Mouse (Mus musculus): ENCODE results near the gene Mettl13.

Mettl13 gene

DNA sequence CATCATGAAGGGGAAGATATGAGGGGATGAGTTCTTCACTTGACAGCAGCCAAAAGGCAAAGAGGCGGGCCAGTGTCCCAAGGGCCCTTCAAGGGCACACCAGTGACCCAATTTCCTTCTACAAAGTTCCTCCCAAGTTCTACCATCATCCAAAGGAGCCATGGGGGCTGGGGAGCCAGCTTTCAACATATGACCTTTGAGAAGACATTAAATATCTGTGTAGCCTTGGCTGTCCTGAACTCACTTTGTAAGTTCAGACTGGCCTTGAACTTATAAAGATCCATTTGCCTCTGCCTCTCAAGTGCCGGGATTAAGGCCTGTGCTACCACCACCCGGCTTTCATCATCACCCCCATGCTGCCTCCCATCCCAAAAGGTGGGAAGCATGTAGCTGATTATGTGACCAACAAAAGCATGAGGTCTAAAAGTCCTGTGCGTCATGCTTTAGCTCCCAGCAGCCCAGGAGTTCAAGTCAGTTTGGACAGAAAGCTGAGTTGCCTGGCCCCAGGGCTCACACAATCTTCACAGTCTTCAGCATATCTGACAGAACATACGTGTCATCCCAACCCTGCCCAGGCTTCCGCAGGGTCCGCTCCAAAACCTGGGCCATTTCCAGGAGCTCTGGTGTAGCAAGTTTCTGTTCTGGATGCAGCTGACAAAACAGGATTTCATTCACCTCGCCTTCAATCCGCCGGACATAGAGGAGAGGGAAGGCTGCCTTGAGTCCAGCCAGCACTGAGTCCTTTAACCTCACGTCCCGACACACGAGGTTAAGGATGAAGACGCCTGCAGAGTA lies 14.4 kb downstream of the Mettl13 start:
- DNase-seq (ENCODE audit: low read depth, low spot score) = no peak

DNA sequence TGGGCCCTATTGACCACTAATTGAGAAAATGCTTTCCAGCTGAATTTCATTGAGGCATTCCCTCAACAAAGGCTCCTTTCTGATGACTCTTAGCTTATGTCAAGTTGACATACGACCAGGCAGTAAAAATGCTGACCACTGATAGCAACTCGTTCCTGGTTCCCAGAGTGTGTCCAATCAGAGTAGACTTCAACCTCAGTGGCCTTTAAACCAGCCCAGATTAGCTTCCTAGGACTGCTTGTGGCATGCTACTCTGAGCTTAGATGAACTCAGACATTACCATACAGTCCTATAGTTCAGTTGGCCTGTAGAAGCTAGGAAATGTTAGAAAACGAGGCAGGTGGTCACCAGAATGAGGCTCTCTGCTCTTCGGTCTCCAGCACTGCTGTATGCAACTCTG lies 16.0 kb downstream of the Mettl13 start:
- DNase-seq (ENCODE audit: low read depth, low spot score) = no peak

DNA sequence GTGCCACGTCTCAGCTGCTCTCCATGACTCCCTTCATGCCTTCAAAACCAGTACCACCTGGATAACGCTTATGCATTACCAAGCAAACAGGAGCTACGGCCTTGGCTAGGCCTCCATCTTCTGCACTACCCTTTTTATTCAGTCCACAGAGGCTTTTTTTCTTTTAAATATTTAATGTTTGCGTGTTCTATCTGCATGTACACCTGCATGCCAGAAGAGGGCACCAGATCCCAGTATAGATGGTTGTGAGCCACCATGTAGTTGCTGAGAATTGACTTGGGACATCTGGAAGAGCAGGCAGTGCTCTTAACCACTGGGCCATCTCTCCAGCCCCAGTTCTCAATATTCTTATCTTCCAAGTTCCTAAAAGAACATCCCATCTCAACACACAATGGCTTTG lies 16.8 kb downstream of the Mettl13 start:
- DNase-seq (ENCODE audit: low read depth, low spot score) = no peak

DNA sequence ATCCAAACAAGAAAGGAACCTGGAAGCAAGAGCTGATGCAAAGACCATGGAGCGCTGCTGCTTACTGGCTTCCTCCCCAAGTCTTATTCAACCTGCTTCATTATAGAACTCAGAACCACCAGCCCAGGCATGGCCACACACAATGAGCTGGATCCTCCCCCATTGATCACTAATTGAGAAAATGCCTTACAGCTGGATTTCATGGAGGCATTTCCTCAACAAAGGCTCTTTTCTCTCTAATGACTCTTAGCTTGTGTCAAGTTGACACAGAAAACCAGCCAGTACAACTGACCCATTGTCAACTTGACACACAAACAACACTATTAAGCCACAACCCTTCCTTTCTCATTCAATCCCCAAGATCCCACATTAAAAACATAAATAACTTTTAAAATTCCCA lies 17.7 kb downstream of the Mettl13 start:
- no peak for DNase-seq (ENCODE audit: low read depth, low spot score)

DNA sequence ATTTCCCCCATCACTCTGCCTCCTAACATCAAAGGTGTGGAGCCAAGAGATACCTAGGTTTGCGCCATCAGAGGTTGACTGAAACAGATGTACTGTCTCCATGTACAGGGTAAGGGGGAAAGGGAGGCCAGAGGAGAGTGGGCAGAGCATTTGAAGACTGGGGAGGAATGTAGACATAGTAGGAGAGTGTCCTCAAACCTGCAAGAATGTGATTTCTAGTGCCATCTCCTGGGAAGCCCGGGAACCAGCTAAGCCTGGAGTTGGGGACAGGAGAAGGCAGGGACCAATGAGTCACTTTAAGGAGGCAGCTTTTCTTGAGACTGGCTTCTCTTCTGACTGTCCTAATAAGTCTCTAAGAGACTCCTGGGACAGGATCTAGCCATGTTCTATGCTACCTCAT lies 18.7 kb downstream of the Mettl13 start:
- DNase-seq (ENCODE audit: low read depth, low spot score) = no peak

DNA sequence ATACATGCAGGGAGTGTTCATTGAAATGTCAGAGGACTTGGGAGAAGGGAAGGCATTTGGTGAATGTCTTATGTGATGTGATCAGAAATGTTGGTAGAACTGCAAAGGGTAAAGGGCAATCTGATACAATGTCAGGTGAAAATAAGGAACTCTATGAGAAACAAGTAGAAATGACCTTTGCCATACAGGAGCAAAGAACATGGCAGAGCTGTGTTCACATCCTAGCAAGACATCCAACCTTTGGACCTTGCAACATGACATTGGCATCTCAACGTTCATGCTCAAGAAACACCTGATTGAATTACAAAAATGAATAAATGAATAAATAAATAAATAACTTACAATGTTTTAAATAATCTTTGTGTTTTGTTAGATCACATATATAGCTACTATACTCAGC lies 33.2 kb downstream of the Mettl13 start:
- DNase-seq (ENCODE audit: low read depth, low spot score) = no peak

DNA sequence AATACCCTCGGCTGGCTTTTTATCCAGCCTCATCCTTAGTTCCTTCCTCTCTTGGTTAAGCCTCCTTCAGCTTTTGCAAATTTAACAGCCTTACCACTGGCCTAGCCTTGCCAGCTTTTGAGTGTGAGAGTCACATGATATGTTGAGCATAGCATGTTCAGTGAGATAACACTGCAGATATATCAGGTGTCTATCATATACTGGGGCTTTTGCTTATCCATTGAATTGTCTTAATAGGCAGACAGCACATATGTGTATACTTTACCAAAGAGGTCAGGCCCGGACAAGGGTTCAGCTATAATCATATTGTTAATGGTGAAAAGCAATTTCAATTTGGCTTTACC lies 38.4 kb downstream of the Mettl13 start:
- DNase-seq (ENCODE audit: low read depth, low spot score) = no peak

DNA sequence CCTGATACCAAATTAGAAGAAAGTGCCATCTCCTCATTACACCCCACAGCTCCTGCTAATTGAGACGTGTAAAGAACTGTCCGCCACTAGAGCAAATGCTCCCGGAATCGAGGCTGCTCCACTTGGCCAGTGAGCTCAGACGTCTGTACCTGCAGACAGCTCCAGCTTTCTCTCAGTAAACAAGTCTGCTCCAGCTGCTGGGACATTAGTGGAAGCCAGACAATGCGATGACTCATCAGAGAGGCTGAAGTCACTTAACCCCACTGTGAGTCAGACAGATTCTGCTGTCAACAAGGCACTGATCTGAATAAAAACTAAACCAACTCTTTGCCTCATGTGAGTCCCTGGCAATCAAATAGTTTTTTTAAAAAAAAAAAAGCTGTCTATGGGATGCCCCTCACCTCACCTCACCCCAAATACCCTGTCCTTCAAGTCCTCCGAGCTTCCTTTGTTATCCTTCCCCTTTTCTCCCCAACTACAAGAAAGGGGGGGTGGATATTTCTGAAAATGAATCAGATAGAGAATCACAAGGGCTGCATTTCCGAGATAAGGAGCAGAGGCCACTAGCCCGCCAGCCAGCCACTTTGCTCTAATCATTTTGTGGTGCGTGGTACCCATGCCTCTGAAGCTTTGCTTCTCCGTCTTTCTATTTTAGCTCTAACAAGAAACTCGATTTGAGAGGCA lies 38.9 kb downstream of the Mettl13 start:
- no peak for DNase-seq (ENCODE audit: low read depth, low spot score)

DNA sequence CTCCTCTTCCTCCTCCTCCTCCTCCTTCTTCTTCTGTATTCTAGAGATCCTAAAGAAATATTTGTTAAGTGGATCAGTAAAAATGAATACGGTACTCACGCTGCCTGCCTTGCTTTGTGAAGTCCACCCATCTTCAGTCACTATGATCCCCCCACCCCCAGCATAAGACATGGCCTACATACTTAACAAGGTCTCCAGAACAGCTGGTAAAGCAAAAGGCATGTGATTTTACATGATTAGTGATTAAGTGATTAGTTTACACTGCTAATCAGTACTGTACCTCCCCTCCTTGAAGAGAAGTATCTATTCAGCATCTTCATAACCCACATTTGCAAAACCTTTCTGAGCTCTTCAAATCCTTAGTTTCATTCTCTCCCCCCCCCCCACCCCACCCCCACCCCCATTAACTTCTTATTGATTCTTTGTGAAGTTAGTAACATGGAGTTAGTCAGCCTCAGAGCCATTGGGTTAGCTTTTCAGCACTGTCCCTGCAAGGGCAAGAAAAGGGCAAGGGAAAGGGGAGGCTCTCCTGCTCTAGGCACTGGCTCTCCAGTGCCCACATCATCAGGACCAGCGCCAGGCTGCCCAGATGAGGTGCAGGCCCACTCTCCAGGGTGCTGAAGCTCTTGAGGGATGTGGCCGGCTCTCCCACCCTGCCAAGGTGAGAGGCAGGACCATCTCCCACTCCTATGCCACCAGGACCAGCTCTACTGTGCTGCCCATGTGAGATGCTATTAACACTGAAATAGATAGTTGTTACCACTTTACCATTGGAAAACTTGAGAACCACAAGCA lies 39.9 kb downstream of the Mettl13 start:
- no peak for DNase-seq (ENCODE audit: low read depth, low spot score)

DNA sequence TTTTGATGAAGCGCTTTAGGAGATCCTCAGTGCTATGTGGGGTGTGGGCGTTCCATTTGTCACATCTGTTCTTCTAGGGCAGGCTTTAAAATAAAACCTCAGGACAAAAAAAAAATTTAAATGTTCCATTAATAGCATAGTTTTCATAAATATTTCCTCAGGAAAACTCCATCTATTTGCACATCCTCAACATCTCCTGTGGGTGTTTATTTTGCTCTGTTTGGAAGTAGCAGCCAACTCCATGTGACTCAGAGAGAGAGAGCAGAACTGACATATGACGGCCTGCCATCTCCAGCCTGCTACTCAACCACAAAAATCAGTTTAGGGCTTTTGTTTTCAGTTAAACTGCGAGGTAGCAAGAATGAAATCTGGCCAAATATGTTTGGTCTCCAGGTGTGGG lies 41.8 kb downstream of the Mettl13 start:
- no peak for DNase-seq (ENCODE audit: low read depth, low spot score)

DNA sequence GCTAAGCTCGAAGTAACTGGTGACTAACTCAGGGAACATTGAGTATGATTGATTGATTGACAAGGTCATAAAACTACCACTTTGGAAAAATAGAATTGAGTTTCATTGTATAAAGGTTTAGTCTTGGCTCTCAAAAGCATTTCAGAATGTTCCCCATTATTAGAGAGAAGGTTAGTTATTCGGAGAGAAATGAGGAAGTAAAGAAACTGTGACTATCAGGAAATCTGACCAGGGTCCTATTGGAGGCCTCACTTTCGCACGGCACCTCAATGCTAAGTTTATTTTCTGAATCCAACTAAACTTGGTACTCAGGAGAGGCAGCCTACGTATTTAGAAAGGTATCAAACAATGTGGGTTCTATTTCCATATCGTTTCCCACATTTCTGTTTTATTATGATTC lies 42.7 kb downstream of the Mettl13 start:
- DNase-seq (ENCODE audit: low read depth, low spot score) = no peak

Data from retina, adult 2 months (tissue).